Mouse (Mus musculus): Measurements from ENCODE around the gene Pla1a. TPM values are rescaled to one million over a fixed set of nuclear protein-coding genes. Genes with fewer than 3 reads are reported as not detected.

Pla1a gene
- polyA plus RNA-seq, 1 experiment: not detected

- H3K4me1 ChIP-seq (ENCODE audit: control insufficient read depth, insufficient read depth, low read length): peaks cover 11% of the 10 kb centered on the region
These were observed 69.7 kb downstream of the Pla1a start for GRCm38 (mm10) chr16:38363256-38363595.

GRCm38 (mm10) chr16:38362493-38363255 lies 70.3 kb downstream of the Pla1a start:
- H3K27ac ChIP-seq (ENCODE audit: insufficient read depth, low read depth, low read length): no peak overlapping the region
- peaks cover 11% of the 10 kb centered on the region for H3K4me1 ChIP-seq (ENCODE audit: control insufficient read depth, insufficient read depth, low read length)
- no peak overlapping the region for H3K4me3 ChIP-seq (ENCODE audit: insufficient read depth, low read length)
- TF ChIP-seq POLR2A (IDR thresholded peaks at IDR 0.05; ENCODE audit: borderline replicate concordance, low read depth, low read length): no peak
- no peak for TF ChIP-seq CTCF (IDR thresholded peaks at IDR 0.05; ENCODE audit: low read depth, low read length)

More at GRCm38 (mm10) chr16:38363256-38363595, 69.7 kb downstream of the Pla1a start:
- Histone ChIP-seq H3K4me3 (ENCODE audit: insufficient read depth, low read length) (no peak overlapping the region), H3K27ac (ENCODE audit: insufficient read depth, low read depth, low read length) (no peak overlapping the region)
- TF ChIP-seq POLR2A (IDR thresholded peaks at IDR 0.05; ENCODE audit: borderline replicate concordance, low read depth, low read length): no peak
- no peak for TF ChIP-seq CTCF (IDR thresholded peaks at IDR 0.05; ENCODE audit: low read depth, low read length)

GRCm38 (mm10) chr16:38361933-38362332 lies 71.0 kb downstream of the Pla1a start, which contains the start of gene Popdc2:
TSS of gene Popdc2 (plus strand) at chr16:38362209.
- Histone ChIP-seq H3K4me3 (ENCODE audit: insufficient read depth, low read length) (no peak within 1 kb of the TSS), H3K4me1 (ENCODE audit: control insufficient read depth, insufficient read depth, low read length) (peaks cover 11% of the 10 kb centered on the region), H3K27ac (ENCODE audit: insufficient read depth, low read depth, low read length) (no peak within 1 kb of the TSS)
- no peak for TF ChIP-seq CTCF (IDR thresholded peaks at IDR 0.05; ENCODE audit: low read depth, low read length)
- no peak for TF ChIP-seq POLR2A (IDR thresholded peaks at IDR 0.05; ENCODE audit: borderline replicate concordance, low read depth, low read length)

GRCm38 (mm10) chr16:38360317-38360716 lies 72.6 kb downstream of the Pla1a start:
- TF ChIP-seq POLR2A (IDR thresholded peaks at IDR 0.05; ENCODE audit: borderline replicate concordance, low read depth, low read length): no peak
- TF ChIP-seq CTCF (IDR thresholded peaks at IDR 0.05; ENCODE audit: low read depth, low read length): no peak
- Histone ChIP-seq H3K27ac (ENCODE audit: insufficient read depth, low read depth, low read length) (no peak overlapping the region), H3K4me3 (ENCODE audit: insufficient read depth, low read length) (no peak overlapping the region), H3K4me1 (ENCODE audit: control insufficient read depth, insufficient read depth, low read length) (peaks cover 8% of the 10 kb centered on the region)

- Histone ChIP-seq H3K27ac (ENCODE audit: insufficient read depth, low read depth, low read length) (no peak overlapping the region), H3K4me3 (ENCODE audit: insufficient read depth, low read length) (no peak overlapping the region), H3K4me1 (ENCODE audit: control insufficient read depth, insufficient read depth, low read length) (peaks cover 8% of the 10 kb centered on the region)
- TF ChIP-seq CTCF (IDR thresholded peaks at IDR 0.05; ENCODE audit: low read depth, low read length): no peak
- no peak for TF ChIP-seq POLR2A (IDR thresholded peaks at IDR 0.05; ENCODE audit: borderline replicate concordance, low read depth, low read length)
These were observed 73.1 kb downstream of the Pla1a start for GRCm38 (mm10) chr16:38359857-38360256.

GRCm38 (mm10) chr16:38359241-38359640 lies 73.7 kb downstream of the Pla1a start:
- no peak for TF ChIP-seq POLR2A (IDR thresholded peaks at IDR 0.05; ENCODE audit: borderline replicate concordance, low read depth, low read length)
- no peak for TF ChIP-seq CTCF (IDR thresholded peaks at IDR 0.05; ENCODE audit: low read depth, low read length)
- peaks cover 8% of the 10 kb centered on the region for H3K4me1 ChIP-seq (ENCODE audit: control insufficient read depth, insufficient read depth, low read length)
- no peak overlapping the region for H3K4me3 ChIP-seq (ENCODE audit: insufficient read depth, low read length)
- H3K27ac ChIP-seq (ENCODE audit: insufficient read depth, low read depth, low read length): no peak overlapping the region

GRCm38 (mm10) chr16:38358256-38358812 lies 74.6 kb downstream of the Pla1a start:
- Histone ChIP-seq H3K4me3 (ENCODE audit: insufficient read depth, low read length) (no peak overlapping the region), H3K4me1 (ENCODE audit: control insufficient read depth, insufficient read depth, low read length) (peaks cover 7% of the 10 kb centered on the region), H3K27ac (ENCODE audit: insufficient read depth, low read depth, low read length) (no peak overlapping the region)
- TF ChIP-seq CTCF (IDR thresholded peaks at IDR 0.05; ENCODE audit: low read depth, low read length) (no peak), POLR2A (IDR thresholded peaks at IDR 0.05; ENCODE audit: borderline replicate concordance, low read depth, low read length) (no peak)

GRCm38 (mm10) chr16:38354185-38354913 lies 78.6 kb downstream of the Pla1a start:
- no peak for TF ChIP-seq POLR2A (IDR thresholded peaks at IDR 0.05; ENCODE audit: borderline replicate concordance, low read depth, low read length)
- no peak for TF ChIP-seq CTCF (IDR thresholded peaks at IDR 0.05; ENCODE audit: low read depth, low read length)
- no peak overlapping the region for H3K27ac ChIP-seq (ENCODE audit: insufficient read depth, low read depth, low read length)
- no peak overlapping the region for H3K4me3 ChIP-seq (ENCODE audit: insufficient read depth, low read length)
- no peaks in the 10 kb centered on the region for H3K4me1 ChIP-seq (ENCODE audit: control insufficient read depth, insufficient read depth, low read length)

GRCm38 (mm10) chr16:38353642-38354041 lies 79.3 kb downstream of the Pla1a start:
- H3K4me3 ChIP-seq (ENCODE audit: insufficient read depth, low read length): no peak overlapping the region
- no peaks in the 10 kb centered on the region for H3K4me1 ChIP-seq (ENCODE audit: control insufficient read depth, insufficient read depth, low read length)
- TF ChIP-seq CTCF (IDR thresholded peaks at IDR 0.05; ENCODE audit: low read depth, low read length) (no peak), POLR2A (IDR thresholded peaks at IDR 0.05; ENCODE audit: borderline replicate concordance, low read depth, low read length) (no peak)
- no peak overlapping the region for H3K27ac ChIP-seq (ENCODE audit: insufficient read depth, low read depth, low read length)

GRCm38 (mm10) chr16:38352851-38353250 lies 80.1 kb downstream of the Pla1a start:
- no peak for TF ChIP-seq POLR2A (IDR thresholded peaks at IDR 0.05; ENCODE audit: borderline replicate concordance, low read depth, low read length)
- no peak for TF ChIP-seq CTCF (IDR thresholded peaks at IDR 0.05; ENCODE audit: low read depth, low read length)
- no peak overlapping the region for H3K4me3 ChIP-seq (ENCODE audit: insufficient read depth, low read length)
- peaks cover 3% of the 10 kb centered on the region for H3K4me1 ChIP-seq (ENCODE audit: control insufficient read depth, insufficient read depth, low read length)
- no peak overlapping the region for H3K27ac ChIP-seq (ENCODE audit: insufficient read depth, low read depth, low read length)

Measured in bone marrow macrophage, adult 2 months (primary cell).